Mouse (Mus musculus): ENCODE measurements around the gene Creld1. TPM values are rescaled to one million over a fixed set of nuclear protein-coding genes. Genes with fewer than 3 reads are reported as not detected.

Creld1 gene
- total RNA-seq (2023): 1.9 and 3.9 TPM in 2 replicates

DNA sequence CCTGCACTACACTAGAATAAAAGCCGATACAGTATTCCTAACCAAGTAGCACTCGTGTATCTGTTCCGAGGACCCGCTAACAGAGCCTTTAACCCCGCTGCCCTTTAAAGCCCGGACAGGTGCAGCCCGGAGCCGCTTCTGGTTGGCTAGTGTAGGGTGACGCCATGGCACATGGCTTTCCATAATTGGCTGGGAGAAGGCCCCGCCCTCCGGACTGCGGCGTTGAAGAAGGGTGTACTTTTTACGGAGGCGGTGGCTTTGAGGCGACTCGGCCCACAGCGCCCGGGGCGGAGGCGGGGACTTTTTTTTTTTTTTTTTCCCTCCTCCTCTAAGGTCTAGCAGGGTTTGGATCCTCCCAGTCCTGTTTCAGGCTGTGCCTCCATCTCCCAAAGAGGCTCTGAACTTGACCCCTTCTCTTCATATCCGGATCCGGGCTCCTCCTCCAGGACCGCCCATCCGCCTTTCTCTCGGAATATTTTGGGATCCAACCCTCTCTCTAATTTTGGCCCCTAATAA lies at the start of gene Creld1:
Gene Creld1, plus strand, starts transcription at position 198 of the 516 bp plus-strand sequence.

DNA sequence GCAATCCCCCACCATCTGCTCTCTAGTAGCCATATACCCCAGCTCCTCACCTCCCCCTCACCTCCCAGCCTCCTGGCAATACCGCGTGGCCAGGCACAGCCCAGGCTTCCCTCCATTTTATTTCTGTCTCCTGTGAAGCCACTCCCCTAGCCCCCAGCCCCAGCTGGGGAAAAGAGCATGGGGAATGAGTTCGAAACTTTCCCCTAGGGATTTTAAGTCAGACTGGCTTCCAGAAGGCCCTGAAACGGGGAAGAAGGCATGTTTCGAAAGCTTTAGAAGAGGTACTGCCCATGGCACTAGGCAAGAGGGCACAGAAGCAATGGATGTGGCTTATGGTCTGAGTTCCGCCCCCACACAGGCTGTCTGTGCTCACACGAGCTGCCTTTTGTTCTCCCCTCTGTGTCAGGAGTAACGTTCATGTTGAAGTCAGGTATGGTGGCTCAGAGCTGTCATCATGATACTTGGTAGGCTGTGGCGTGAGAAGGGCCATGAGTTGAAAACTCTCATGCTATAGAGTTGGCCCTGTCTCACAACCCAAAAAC lies 47.4 kb upstream of the Creld1 start, which contains the start of gene Cidec:
Gene Cidec, minus strand, starts transcription at position 97 of the 542 bp plus-strand sequence.

DNA sequence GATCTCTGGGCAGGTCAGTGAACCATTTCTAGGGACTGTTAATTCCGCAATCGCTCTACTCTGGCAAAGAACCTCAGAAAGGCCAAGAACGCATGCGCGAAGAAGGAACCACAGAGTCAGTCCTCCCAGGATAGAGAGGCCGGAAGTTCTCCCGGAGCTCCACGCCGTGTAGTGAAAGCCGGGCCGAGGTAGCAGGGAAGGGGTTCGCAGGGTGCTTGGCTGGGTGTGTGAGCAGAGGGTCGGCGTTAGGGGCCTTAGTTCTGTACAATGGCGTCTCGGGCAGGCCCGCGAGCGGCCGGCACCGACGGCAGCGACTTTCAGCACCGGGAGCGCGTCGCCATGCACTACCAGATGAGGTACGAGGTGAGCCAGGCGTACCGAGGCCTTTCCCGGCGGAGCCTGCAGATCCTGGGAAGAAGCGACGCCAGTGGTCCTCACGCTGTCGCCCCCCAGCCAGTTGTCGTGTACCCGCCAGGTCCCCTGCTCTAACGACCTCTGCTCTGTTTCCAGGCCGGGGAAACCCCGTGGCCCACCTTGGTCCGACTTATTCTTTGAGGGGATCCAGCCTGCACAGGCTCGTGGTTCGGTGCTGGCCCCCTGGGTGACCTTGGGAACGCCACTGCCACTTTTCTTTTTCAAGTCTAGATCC lies 40.5 kb upstream of the Creld1 start, which contains the start of gene Jagn1:
Gene Jagn1, plus strand, starts transcription at position 128 of the 649 bp plus-strand sequence.

DNA sequence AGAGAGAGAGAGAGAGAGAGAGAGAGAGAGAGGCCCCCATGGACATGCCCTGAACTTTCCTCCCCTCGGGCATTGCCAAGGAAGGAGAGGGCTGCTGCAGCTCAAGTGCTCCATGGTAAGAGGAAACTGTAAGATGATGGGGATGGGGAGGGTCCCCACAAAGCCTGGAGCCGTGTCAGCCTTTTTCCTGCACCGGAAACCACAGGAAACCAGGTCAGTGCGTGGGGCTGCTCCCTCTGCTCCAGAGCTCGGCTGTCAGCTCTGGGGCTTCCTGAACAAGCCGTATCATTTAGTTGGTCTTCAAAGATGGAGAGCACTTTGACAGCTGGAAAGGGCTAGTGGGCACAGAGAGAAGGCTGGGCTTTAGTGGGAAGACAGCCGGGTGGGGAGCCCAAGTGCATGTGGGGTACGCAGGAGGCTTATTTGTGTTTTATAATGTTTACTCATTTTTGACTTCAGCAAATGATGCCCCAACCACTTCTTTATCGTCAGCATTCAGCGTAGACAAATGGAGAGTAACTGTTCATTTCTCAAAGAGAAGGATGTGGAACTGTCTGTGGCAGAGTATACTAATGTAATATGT lies 25.1 kb upstream of the Creld1 start, which contains the start of gene Il17re:
Gene Il17re, plus strand, starts transcription at position 533 of the 583 bp plus-strand sequence.

DNA sequence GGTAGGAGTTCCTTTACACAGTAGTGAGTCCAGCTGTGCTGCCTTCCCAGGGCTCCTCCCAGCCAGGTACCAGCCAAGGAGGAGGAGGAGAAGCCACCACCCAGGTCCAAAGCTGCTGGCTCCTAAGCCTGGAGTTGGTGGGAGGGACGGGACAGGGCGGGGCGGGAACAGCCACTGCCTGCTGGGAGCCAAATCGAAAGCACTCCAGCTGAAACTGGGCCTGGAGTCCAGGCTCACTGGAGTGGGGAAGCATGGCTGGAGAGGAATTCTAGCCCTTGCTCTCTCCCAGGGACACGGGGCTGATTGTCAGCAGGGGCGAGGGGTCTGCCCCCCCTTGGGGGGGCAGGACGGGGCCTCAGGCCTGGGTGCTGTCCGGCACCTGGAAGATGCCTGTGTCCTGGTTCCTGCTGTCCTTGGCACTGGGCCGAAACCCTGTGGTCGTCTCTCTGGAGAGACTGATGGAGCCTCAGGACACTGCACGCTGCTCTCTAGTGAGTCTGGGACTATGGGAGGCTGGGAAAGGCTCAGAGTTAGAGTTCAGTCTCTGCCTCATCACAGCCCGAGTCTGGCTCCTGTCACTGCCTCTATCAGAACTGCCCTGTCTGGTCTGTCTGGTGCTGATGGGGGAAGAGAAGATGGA lies 11.7 kb upstream of the Creld1 start, which contains the start of gene Il17rc:
Gene Il17rc, plus strand, starts transcription at position 131 of the 640 bp plus-strand sequence.

DNA sequence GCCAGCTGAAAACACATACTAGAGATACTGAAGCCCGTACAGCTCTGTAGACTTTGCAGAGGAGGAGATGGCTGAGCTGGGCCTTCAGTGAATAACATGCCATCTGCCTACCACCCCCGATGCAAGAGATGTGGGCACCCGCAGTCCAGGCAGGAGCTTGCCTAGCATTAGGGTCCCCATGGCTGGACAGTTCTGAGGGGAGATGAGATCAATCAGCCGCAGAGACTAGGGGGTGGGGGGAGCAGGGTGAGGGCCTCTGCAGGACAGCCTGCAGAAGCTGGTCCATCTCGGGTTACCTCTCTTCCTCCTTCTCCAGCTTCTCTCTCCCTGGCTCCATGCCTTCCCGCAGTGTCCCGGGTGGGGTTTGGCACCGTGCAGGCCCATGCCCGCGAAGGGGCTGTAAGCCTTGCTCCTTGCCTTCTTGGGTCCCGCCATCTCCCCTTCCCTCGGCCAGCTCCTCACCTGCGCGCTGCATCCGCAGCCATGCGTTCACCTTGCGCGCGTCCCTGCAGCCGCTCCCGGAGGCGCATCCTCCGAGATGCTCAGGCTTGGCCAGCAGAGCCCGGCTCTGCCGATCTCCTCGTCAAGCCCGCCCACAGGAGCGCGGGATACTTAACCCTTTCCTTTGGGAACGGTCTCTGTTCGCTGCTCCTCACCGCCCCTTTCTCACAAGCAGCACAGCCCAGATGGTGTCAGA lies 18.4 kb downstream of the Creld1 start, which contains the start of gene Prrt3:
Gene Prrt3, minus strand, starts transcription at position 544 of the 697 bp plus-strand sequence.

DNA sequence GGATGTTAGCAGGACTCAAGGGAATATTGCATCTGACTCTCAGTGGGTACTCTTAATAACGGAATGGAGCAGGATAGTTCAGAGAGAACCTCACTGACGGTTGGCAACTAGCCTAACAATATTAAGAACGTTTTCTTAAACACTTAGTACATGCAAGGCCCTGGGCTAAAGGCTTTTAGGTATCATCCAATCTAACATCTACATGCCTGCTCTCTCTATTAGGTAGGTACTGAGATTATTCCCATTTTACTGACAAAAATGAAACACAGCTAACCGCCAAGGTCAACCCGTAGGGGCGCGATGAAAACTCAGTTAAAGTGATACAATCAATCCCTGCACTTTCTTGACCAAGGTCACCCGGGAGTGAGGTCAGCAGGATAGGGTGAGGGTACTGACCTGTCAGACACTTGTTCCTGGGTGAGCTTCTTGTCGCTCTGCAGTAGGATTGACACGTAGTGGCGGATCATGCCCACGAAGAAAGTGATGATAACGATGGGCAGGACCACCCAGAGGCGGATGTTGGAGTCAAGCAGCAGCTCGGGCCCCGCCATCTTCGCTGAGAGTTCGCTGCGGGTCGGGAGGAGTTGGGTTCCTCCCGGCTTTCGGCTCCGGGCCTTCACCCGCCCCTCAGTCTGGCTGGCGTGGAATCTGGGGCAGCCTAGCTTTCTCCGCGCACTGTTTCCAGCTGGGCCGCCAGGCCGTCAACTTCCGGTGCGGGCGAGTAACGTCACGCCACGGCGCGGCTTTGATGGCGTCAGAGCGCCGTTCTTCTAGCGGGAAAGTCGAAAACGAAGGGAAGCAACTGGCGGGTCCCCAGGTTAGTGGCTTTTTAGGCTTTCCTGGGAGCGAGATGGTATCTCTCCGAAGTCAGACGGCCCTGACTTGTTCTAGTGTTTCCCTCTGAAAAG lies 48.1 kb downstream of the Creld1 start, which contains the start of the genes Emc3 and Fancd2:
Gene Emc3, minus strand, starts transcription at position 721 of the 908 bp plus-strand sequence.
Gene Fancd2, plus strand, starts transcription at position 751 of the 908 bp plus-strand sequence.

Other genes starting within 250 kb of the Creld1 start
- 64.5 and 81.3 TPM in 2 replicates for gene Mtmr14, start 245.5 kb upstream of the Creld1 start, total RNA-seq (2023)
- 0.54 and 0.95 TPM in 2 replicates for gene Cpne9, start 201.0 kb upstream of the Creld1 start, total RNA-seq (2023)
- gene Brpf1, start 176.2 kb upstream of the Creld1 start, total RNA-seq (2023): 130 and 175 TPM in 2 replicates
- gene Ogg1, start 156.3 kb upstream of the Creld1 start, total RNA-seq (2023): 11.9 and 13.8 TPM in 2 replicates
- gene Camk1, start 139.3 kb upstream of the Creld1 start, total RNA-seq (2023): 24.6 and 26.1 TPM in 2 replicates
- gene Tada3, start 105.4 kb upstream of the Creld1 start, total RNA-seq (2023): 21.5 and 31.0 TPM in 2 replicates
- gene Arpc4, start 105.2 kb upstream of the Creld1 start, total RNA-seq (2023): 502 and 519 TPM in 2 replicates
- gene Ttll3, start 94.0 kb upstream of the Creld1 start, total RNA-seq (2023): 34.0 and 50.2 TPM in 2 replicates
- 0.60 and 0.68 TPM in 2 replicates for gene Rpusd3, start 64.0 kb upstream of the Creld1 start, total RNA-seq (2023)
- gene Cidec, start 47.5 kb upstream of the Creld1 start, total RNA-seq (2023): not detected in 2 replicates
- gene Jagn1, start 40.7 kb upstream of the Creld1 start, total RNA-seq (2023): 8.3 and 8.5 TPM in 2 replicates
- 0.20 TPM in 1 of 2 replicates, not detected in the other for gene Il17re, start 24.8 kb upstream of the Creld1 start, total RNA-seq (2023)
- not detected in 2 replicates for gene Il17rc, start 11.9 kb upstream of the Creld1 start, total RNA-seq (2023)
- gene Prrt3, start 18.6 kb downstream of the Creld1 start, total RNA-seq (2023): not detected in 2 replicates
- gene Emc3, start 48.4 kb downstream of the Creld1 start, total RNA-seq (2023): 54.7 and 58.4 TPM in 2 replicates
- 14.4 and 15.2 TPM in 2 replicates for gene Fancd2, start 48.4 kb downstream of the Creld1 start, total RNA-seq (2023)
- gene Fancd2os, start 117.4 kb downstream of the Creld1 start, total RNA-seq (2023): not detected in 2 replicates
- 123 TPM in 2 replicates for gene Brk1, start 121.5 kb downstream of the Creld1 start, total RNA-seq (2023)
- gene Vhl, start 140.7 kb downstream of the Creld1 start, total RNA-seq (2023): 32.6 and 40.9 TPM in 2 replicates
- gene Irak2, start 155.2 kb downstream of the Creld1 start, total RNA-seq (2023): 174 and 268 TPM in 2 replicates
- gene Tatdn2, start 213.8 kb downstream of the Creld1 start, total RNA-seq (2023): 126 and 165 TPM in 2 replicates
- gene Ghrl, start 236.6 kb downstream of the Creld1 start, total RNA-seq (2023): not detected in 2 replicates